Mouse (Mus musculus): ENCODE measurements around the gene Smarca4. TPM values are rescaled to one million over a fixed set of nuclear protein-coding genes. Genes with fewer than 3 reads are reported as not detected.
"Not testable (repeated sequence)": the region's sequence is repeated elsewhere in the genome, so short reads cannot be mapped to it uniquely, and the experiment has no call there.

The Smarca4 gene
- total RNA-seq, 2 experiments from 2014 or later = 18.4 to 25.8 TPM

DNA sequence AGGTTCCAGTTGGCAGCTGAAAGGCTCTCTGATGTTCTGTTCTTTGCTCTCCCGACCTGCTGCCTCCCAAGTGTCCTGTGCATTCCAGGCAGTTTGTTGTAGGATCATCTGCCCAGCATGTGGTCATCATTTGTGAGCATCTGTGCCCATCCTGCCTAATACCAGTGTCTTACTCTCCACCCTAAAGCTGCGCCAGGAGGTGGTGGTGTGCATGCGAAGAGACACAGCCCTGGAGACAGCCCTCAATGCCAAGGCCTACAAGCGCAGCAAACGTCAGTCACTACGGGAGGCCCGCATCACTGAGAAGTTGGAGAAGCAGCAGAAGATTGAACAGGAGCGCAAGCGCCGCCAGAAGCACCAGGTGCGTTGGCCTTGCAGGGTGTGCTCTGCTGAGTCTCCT lies 23.1 kb downstream of the Smarca4 start:
- ATAC-seq (replicated peaks; ENCODE audit: low FRiP score, poor library complexity, severe bottlenecking) = no peak

DNA sequence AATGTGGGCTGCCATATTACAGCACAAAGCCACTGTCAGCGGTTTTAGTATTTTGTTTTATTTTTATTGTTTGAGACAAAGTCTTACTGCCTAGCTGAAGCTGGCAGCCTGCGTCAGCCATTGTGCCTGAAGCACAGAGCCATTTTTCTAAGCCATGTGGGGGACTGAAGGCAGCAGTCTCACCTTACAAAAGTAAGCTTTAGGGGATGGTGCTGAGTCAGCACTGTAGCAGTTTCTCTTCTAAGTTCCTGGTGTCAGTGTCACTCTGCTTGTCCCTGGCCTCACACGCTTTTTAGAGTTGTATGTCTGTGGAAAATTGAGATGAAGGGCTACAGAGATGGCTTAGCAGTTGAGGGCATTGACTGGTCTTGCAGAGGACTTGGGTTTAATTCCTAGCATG lies 30.4 kb downstream of the Smarca4 start:
- ATAC-seq (replicated peaks; ENCODE audit: low FRiP score, poor library complexity, severe bottlenecking) = no peak

DNA sequence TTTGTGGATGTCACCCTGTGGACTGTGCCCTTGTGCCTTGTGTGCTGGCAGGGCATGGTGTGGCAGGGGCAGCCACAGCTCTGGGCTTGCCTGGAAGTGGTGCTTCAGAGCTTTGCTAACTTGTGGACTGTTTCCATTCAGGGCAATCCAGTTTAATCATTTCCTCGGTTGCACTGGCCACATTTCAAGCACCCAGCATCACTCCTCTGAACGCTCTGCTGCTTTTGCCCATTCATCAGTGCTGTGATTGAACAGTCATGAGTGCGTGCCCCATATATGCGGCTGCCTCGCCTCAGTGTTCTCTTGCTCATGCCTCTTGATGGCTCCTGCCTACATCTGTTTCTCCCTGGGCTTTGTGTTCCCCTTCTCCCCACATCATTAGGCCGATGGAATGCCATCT lies 31.8 kb downstream of the Smarca4 start:
- no peak for ATAC-seq (replicated peaks; ENCODE audit: low FRiP score, poor library complexity, severe bottlenecking)

DNA sequence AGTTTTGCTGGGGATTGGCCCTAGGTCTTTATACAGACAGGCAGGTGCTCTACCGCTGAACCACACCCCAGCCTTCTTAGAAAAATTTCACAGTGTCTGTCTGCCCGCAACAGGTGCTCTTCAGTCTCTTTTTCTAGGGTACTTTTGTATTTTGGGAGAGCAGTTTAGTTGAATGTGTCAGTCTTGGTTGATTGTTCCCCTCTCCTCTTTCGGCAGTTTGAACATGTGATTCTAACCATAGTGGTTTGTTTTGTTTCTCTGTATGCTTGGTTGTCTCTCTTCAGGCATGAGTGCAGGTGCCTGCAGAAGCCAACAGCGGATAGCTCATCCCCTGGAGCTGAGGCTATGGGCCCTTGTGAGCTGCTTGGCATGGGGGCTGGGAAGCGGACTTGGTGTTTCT lies 36.3 kb downstream of the Smarca4 start:
- no peak for ATAC-seq (replicated peaks; ENCODE audit: low FRiP score, poor library complexity, severe bottlenecking)

DNA sequence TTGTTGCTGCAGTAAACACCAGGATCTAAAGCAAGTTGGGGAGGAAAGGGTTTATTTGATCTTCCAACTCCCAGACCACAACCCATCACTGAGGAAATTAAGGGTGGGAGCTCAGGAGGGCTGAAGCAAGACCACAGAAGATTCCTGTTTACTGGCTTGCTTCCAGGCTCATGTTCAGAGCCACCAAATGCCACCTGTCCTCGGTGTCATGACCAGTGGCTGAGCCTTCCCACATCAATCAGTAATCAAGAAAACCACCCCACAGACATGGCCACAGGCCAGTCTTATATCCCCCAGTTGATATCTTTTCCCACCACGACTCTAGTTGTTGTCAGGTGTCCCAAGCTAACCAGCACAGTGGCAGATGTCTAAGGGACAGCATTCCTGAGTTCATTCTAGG lies 37.3 kb downstream of the Smarca4 start:
- ATAC-seq (replicated peaks; ENCODE audit: low FRiP score, poor library complexity, severe bottlenecking) = no peak

DNA sequence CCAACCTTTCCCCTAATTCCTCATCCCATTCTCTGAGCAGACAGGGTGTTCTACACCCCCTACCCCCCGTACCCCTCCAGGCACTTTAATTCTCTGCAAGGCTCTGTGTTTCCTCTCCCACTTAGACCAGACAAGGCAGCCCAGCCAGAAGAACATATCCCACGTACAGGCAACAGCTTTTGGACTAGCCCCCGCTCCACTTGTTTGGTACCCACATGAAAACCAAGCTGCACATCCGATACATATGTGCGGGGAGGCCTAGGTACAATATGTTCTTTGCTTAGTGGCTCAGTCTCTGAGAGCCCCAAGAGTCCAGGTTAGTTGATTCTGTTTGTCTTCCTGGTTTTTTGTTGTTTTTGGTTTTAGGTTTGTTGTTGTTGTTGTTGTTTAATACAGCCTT lies 46.1 kb downstream of the Smarca4 start:
- no peak for ATAC-seq (replicated peaks; ENCODE audit: low FRiP score, poor library complexity, severe bottlenecking)

DNA sequence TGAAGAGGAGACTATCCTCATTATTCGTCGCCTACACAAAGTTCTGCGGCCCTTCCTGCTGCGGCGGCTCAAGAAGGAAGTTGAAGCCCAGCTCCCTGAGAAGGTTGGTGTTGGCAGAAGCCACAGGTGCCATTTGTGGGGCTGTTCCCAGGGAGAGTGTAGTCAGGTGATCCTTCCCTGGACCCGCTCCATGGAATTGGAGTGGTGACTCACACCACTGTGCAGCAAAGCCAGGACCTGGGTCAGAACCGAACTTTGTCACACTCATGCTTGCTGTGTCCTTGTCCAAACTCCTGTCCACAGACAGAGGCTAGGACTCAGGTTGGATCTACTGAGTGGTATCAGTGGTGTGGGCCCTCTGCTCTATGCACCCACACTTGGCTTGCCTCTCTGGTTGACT lies 53.0 kb downstream of the Smarca4 start:
- no peak for ATAC-seq (replicated peaks; ENCODE audit: low FRiP score, poor library complexity, severe bottlenecking)

DNA sequence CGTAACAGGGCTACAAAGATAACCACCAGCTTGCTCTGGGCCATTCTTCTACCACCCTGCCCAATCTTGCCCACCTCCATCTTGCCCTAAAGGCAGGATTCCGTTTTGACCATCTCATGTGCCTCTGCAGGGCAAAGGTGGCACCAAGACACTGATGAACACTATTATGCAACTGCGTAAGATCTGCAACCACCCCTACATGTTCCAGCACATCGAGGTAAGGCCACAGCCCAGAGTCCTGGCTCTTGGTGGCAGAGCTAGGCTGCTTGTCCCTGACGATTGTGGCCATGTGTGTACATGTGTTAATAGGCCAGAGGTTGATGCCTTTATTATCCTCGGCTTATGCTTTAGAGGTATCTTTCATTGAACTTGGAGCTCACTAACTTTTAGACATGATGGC lies 54.4 kb downstream of the Smarca4 start:
- no peak for ATAC-seq (replicated peaks; ENCODE audit: low FRiP score, poor library complexity, severe bottlenecking)

DNA sequence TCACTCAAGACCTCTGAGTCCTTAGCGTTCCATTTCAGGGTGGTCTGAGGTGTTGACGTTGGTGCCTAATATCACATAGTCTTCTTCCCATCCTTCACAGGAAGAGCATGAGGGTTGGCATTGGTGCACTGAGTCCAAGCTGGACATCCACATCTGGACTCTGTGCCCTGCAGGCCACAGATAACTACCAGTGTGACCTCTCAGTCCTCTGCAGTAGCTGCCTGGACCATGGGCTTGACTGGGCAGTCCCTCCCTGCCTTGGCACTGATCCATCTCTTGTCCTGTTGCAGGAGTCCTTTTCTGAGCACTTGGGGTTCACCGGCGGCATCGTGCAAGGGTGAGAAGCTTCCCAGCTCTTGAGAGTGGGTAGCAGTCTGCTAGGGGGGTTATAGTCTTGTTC lies 55.8 kb downstream of the Smarca4 start:
- ATAC-seq (replicated peaks; ENCODE audit: low FRiP score, poor library complexity, severe bottlenecking) = no peak

DNA sequence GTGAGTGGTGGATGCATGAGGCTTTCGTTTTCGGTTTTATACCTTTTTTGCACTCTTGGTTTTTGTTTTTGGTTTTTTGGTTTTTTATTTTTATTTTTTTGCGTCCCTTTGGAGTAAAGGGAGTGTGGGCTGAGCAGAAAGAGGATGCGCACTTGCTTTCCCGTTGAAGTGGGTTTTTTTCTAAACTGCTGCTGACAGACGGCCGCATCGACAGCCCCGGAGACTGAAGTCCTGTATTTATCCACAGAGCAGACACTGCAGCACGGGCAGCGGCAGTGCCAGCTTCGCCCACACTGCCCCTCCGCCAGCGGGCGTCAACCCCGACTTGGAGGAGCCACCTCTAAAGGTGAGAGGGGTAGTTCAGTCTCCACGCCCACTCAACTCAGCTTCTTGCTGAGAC lies 61.7 kb downstream of the Smarca4 start:
- ATAC-seq (replicated peaks; ENCODE audit: low FRiP score, poor library complexity, severe bottlenecking) = no peak

DNA sequence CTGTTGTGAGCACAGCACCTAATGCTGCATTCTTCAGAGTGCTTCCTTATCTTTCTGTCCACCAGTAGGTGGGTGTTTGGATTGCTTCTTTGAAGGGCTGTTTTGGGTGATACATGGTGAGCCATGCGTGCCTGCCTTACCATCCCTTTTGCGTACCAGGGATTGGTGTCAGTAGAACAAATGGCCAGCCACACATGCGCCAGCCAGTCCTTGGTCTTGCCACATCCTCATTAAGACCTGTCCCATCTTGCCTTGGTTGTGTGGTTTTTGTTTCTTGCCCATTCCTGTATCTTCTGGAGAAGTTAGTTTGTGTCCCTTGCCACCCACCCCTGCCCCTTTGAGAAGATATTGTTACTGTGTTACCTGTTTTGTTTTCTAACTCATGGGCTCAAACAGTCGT lies 64.5 kb downstream of the Smarca4 start:
- no peak for ATAC-seq (replicated peaks; ENCODE audit: low FRiP score, poor library complexity, severe bottlenecking)

DNA sequence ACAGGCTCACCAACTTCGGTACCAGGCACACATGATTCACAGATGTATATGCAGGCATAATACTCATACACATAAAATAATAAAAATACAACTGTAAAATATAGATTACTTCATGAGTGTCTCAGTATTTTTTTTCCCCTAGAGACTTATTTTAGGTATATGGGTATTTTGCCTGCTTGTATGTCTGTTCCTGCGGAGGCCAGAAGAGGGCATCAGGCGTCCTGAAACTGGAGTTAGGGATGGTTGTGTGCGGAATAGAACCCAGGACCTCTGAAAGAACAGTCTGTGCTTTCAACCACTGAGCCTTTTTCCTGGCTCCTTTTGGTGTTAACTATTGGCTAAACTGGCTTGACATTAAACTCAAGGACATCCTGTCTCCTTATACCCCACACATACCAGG lies 66.9 kb downstream of the Smarca4 start:
- no peak for ATAC-seq (replicated peaks; ENCODE audit: low FRiP score, poor library complexity, severe bottlenecking)

DNA sequence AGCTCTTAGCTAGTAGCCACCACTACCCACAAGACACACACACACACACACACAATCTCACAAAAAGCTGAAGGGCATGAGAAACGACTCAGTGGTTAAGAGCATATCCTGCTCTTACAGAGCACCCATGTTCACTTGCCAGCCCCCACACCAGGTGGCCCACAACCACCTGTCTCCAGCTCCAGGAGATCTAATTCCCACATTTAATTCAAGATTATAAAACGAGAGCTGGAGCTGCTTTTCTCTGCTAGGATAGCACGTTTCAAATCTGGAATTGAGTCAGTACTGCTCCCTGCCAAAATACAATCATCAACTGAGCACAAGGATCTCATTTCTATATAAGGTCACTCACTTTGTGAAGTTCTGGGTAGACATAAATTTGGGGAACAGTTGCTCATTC lies 67.9 kb downstream of the Smarca4 start:
- ATAC-seq (replicated peaks; ENCODE audit: low FRiP score, poor library complexity, severe bottlenecking) = no peak

DNA sequence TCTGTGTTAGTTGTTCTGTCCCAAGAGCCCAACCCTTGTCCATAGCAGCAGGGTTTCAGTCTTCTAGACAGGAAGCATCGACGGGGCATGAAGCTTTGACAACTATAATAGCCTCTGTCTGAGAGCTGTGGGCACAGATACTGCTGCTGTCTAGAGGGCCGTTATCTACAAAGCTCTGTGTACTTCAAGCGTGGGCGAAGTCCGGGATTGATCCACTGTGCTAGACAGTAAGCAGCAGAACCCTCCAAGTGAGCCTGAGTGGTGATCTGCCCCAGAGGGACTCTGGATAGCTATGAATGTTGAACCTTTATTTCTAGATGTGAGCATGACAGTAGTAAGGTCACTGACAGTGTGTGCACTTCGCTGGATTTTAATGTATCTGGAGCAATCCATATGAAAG lies 72.6 kb downstream of the Smarca4 start:
- ATAC-seq (replicated peaks; ENCODE audit: low FRiP score, poor library complexity, severe bottlenecking) = no peak

DNA sequence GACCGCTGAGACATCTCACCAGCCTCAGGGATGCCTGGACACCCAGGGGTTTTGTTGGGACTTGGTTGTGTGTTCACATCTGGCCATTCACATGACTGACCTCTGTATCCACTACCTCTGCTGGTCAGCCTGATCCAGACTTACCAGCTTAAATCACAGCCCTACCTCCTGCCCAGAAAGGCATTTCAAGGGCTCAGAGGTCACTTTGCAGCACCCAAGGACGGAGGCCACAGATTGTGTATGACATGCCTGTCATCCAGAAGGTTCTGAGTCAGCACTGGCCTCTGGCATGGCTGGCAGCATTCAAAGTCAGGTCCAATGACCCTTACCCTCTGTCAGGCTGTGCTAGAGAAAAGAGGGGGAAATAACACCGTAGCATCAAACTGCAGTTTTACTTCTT lies 74.1 kb downstream of the Smarca4 start:
- ATAC-seq (replicated peaks; ENCODE audit: low FRiP score, poor library complexity, severe bottlenecking) = no peak

DNA sequence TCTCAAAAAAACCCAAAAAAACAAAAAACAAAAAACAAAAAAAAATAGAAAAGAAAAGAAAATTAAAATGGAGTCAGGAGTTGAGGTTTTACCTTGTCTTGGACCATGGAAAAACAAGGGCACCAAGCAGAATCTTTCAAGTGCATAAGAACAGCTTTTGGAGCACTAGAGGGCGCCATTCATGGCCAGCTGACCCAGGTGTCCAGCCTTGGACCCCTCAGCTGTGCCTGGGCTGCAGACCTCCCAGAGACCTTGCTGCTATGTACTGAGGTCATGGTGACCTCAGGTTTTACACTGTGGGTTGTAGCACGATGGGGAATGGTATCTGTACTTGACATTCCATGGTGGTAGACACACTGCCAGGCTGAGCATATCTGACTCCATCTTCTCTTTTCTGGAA lies 75.9 kb downstream of the Smarca4 start:
- no peak for ATAC-seq (replicated peaks; ENCODE audit: low FRiP score, poor library complexity, severe bottlenecking)

DNA sequence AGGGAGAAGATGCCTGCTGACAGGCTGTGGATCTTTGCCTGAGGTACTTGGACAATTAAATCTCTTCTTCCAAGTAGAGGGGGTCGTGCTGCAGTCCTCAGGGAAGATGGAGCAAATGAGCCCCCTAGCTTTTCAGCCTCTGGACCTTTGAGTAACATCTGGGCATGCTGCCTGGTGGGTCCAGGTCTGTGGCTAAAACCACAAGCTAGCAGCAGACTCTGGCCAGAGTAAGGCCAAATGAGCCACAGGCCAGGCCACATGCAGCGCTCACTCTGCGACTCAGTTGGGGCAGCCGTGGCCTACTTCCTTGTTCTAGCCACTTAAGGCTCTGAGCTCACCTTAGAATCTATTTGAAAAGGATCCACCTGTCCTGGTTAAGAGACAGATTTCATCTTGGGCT lies 76.5 kb downstream of the Smarca4 start:
- ATAC-seq (replicated peaks; ENCODE audit: low FRiP score, poor library complexity, severe bottlenecking) = no peak

DNA sequence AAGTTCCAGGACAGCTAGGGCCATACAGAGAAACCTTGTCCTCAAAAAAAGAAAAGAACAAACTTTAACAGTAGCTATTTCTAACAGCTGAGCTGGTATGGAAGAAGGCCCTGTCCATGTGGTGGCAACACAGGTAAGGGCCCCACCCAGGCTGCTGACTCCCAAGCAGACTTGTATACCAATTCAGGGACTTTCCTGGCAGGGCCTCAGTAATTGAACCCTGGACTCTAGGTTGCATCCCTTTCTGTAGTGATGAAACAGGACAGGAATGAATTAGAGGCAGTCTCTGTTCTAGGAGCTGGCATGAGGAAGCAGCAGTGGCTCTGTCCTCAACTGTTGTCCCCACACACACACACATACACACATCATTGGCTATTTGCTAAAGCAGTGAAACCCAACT lies 78.1 kb downstream of the Smarca4 start:
- no peak for ATAC-seq (replicated peaks; ENCODE audit: low FRiP score, poor library complexity, severe bottlenecking)

DNA sequence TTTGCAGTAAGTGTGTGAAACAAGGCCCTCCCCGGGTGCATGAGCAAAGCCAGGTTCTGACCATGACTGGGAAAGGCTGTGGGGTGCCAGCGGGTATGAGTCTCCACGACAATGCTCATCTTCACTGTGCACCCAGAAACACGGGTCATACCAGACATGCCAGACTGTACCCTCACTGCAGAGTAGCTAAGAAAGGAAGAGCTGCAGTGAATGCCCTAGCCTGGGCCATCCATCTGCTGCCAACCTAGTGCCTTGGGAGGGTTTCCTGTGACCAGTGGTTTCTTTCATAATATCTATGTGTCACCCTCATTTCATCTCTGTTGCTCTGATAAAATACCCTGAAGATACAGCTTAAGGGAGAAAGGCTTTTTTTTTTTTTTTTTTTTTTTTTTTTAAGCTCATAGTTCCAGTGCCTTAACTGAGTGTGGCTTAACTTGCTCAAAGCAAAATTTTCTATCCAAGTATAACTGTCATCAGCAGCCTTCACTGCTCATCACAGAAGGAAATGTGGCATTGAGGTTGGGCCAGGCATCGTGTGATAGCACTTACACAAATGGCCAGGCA lies 79.3 kb downstream of the Smarca4 start:
- no peak for ATAC-seq (replicated peaks; ENCODE audit: low FRiP score, poor library complexity, severe bottlenecking)

DNA sequence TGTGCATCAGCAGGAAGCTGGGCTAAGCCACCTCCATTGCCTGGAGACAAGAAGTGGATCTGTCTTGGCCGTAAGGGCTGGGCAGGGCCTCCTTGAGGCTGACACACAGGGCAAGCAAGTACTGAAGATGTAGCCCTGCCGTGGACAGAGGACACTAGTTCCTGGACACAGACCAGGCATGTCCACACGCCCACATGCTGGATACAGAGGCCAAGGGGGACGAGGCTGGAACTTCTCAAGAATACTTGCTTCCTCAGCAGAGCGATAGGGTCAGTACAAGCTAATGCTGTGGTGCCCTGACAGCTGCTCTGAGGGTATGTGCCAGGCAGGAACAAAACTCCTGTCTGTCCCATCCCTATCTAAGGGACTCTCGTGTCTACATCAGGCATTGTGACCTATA lies 81.2 kb downstream of the Smarca4 start:
- ATAC-seq (replicated peaks; ENCODE audit: low FRiP score, poor library complexity, severe bottlenecking) = no peak

DNA sequence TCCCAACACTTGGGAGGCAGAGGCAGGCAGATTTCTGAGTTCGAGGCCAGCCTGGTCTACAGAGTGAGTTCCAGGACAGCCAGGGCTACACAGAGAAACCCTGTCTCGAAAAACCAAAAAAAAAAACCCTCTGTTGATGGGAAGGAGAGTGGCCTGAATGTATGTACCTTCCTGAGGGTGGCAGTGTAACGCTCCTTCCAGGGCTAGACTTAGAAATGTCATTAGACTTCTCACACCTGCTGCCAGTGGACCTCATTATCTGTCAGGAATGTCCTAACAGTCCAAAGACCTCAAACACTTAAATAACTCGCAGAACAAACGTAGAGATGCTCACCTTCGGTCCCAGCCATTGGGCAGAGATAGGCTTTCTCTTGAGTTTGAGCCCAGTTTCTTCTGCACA lies 83.3 kb downstream of the Smarca4 start:
- not testable (repeated sequence) for ATAC-seq (replicated peaks; ENCODE audit: low FRiP score, poor library complexity, severe bottlenecking)

DNA sequence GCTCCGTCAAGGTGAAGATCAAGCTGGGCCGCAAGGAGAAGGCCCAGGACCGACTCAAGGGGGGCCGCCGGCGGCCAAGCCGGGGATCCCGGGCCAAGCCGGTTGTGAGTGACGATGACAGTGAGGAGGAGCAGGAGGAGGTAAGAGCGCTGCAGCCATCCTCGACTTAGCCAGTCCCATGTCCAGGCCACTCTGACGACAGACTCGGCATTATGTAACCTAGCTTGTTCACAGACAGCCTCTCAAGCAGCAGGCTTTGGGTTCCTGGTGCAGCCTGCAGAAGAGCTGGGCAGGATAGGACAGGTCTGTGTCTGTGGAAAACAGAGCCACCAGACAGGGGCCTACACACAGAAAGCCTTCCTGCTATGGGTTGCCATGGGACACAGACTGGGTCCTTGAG lies 85.1 kb downstream of the Smarca4 start:
- ATAC-seq (replicated peaks; ENCODE audit: low FRiP score, poor library complexity, severe bottlenecking) = no peak

DNA sequence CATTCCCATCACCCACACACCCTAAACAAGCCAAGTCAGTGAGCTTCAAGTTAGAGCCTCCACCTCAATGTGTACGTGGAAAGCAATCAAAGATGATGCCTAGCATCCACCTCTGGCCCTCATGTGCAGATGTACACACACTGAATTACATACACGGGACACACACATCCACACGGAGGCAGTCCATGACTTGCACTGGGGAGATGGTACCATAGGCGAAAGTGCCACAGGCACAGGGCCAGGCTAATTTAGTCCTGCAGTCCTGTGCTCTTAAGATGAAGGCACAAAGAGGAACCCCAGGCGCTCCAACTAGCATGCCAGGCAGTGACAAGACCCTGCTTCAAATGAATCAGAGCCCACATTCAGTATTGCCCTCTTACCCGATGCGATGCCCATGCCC lies 87.5 kb downstream of the Smarca4 start:
- ATAC-seq (replicated peaks; ENCODE audit: low FRiP score, poor library complexity, severe bottlenecking) = no peak

All from erythroblast, adult 5-6 weeks (primary cell).